Mouse (Mus musculus) hindbrain, embryonic 14.5 days (tissue): ENCODE results near the gene Selenom. TPM values are rescaled to one million over a fixed set of nuclear protein-coding genes. Genes with fewer than 3 reads are reported as not detected.

Experiments used
- ATAC-seq: fragments of 200-750 bp; cut with Nextera tagmentation; 2 replicates; pipeline ENCODE4 v1.8.0; 2017; ENCODE audit warnings: moderate number of reproducible peaks, mild to moderate bottlenecking, moderate TSS enrichment, moderate library complexity; ENCODE audit not compliant: low FRiP score
- DNase-seq: peaks from one replicate; pipeline ENCODE4 v3.0.0-alpha.2; 2015; ENCODE audit warnings: low spot score
- H3K27ac ChIP-seq: fragments of 300-500 bp; sonication (generic); 2 replicates; pipeline ENCODE4 v1.5.1; 2014; ENCODE audit warnings: mild to moderate bottlenecking, moderate library complexity
- H3K27me3 ChIP-seq: fragments of 300-500 bp; sonication (generic); 2 replicates; pipeline ENCODE4 v1.6.1; 2014; ENCODE audit warnings: mild to moderate bottlenecking, low read length, mixed read lengths; ENCODE audit not compliant: control insufficient read depth, insufficient read depth
- H3K36me3 ChIP-seq: fragments of 300-500 bp; sonication (generic); replicated peaks from 2 replicates; pipeline ENCODE4 v1.6.1; 2014; ENCODE audit not compliant: control insufficient read depth, insufficient read depth
- H3K4me1 ChIP-seq: fragments of 300-500 bp; sonication (generic); replicated peaks from 2 replicates; pipeline ENCODE4 v1.6.1; 2014; ENCODE audit warnings: antibody characterized with exemption, low read length, mixed read lengths; ENCODE audit not compliant: control insufficient read depth, insufficient read depth
- H3K4me2 ChIP-seq: fragments of 300-500 bp; sonication (generic); replicated peaks from 2 replicates; pipeline ENCODE4 v1.6.1; 2014; ENCODE audit warnings: mild to moderate bottlenecking, moderate library complexity
- H3K4me3 ChIP-seq: fragments of 300-500 bp; sonication (generic); replicated peaks from 2 replicates; pipeline ENCODE4 v1.5.1; 2014; ENCODE audit warnings: mild to moderate bottlenecking, low read length
- H3K9ac ChIP-seq: fragments of 300-500 bp; sonication (generic); 2 replicates; pipeline ENCODE4 v1.6.1; 2014
- H3K9me3 ChIP-seq: fragments of 300-500 bp; sonication (generic); 2 replicates; pipeline ENCODE4 v1.6.1; 2016; ENCODE audit warnings: low read length; ENCODE audit not compliant: control insufficient read depth
- WGBS: fragments of 180-500 bp; shearing (Covaris S2); extraction: QIAGEN DNeasy Blood & Tissue Kit; methylation state at CpG from one replicate; pipeline ENCODE4 v1.1.7; 2014; 5-methylcytosine and 5-hydroxymethylcytosine counted together
- polyA plus RNA-seq: library from polyadenylated mRNA; unstranded; fragments of >200 nt; fragmentation: Nextera tagmentation; extraction: Ambion mirVana; gene quantifications from 2 replicates; pipeline ENCODE4 v1.2.1, GENCODE M21; 2014

Gene Selenom
- polyA plus RNA-seq, 1 experiment from 2014 or later: 105 TPM

GRCm38 (mm10) chr11:3519051-3519726 lies 4.7 kb downstream of the Selenom start:
- Histone ChIP-seq H3K4me2 (no peak overlapping the region), H3K9ac (no peak overlapping the region), H3K36me3 (no peaks in the 10 kb centered on the region), H3K4me3 (no peak overlapping the region), H3K27ac (no peak overlapping the region), H3K4me1 (peaks cover 24% of the 10 kb centered on the region), H3K27me3 (peaks cover 27% of the 10 kb centered on the region), H3K9me3 (no peaks in the 10 kb centered on the region)
- WGBS: 78% methylated on average over 4 of the region's 4 CpGs
- ATAC-seq (no peak), DNase-seq (no peak)

- Histone ChIP-seq H3K27ac (no peak overlapping the region), H3K4me1 (peaks cover 20% of the 10 kb centered on the region), H3K9me3 (no peaks in the 10 kb centered on the region), H3K9ac (no peak overlapping the region), H3K36me3 (no peaks in the 10 kb centered on the region), H3K27me3 (peaks cover 27% of the 10 kb centered on the region), H3K4me3 (no peak overlapping the region), H3K4me2 (no peak overlapping the region)
- ATAC-seq (no peak), DNase-seq (no peak)
- WGBS: 85% methylated on average over 11 of the region's 11 CpGs
Observed at GRCm38 (mm10) chr11:3519756-3520398, 5.4 kb downstream of the Selenom start.

- Histone ChIP-seq H3K27me3 (peaks cover 21% of the 10 kb centered on the region), H3K4me3 (no peak overlapping the region), H3K36me3 (no peaks in the 10 kb centered on the region), H3K9me3 (no peaks in the 10 kb centered on the region), H3K27ac (no peak overlapping the region), H3K9ac (no peak overlapping the region), H3K4me1 (peaks cover 11% of the 10 kb centered on the region), H3K4me2 (no peak overlapping the region)
- DNase-seq: no peak
- 74% methylated on average over 14 of the region's 14 CpGs for WGBS
- ATAC-seq: no peak
Observed at GRCm38 (mm10) chr11:3520919-3521318, 6.4 kb downstream of the Selenom start.

GRCm38 (mm10) chr11:3521339-3522224 lies 7.1 kb downstream of the Selenom start:
- no peak overlapping the region for H3K4me2 ChIP-seq
- H3K9ac ChIP-seq: no peak overlapping the region
- H3K4me1 ChIP-seq: peaks cover 11% of the 10 kb centered on the region
- no peak overlapping the region for H3K4me3 ChIP-seq
- 0 out of 2 replicates have a peak, but pooled peaks cover 3% of the 10 kb centered on the region for H3K36me3 ChIP-seq
- H3K27me3 ChIP-seq: peaks cover 14% of the 10 kb centered on the region
- H3K9me3 ChIP-seq: no peaks in the 10 kb centered on the region
- no peak overlapping the region for H3K27ac ChIP-seq
- DNase-seq: no peak
- no peak for ATAC-seq
- WGBS: 93% methylated on average over 23 of the region's 23 CpGs

GRCm38 (mm10) chr11:3522285-3523000 lies 8.0 kb downstream of the Selenom start:
- Histone ChIP-seq H3K27ac (no peak overlapping the region), H3K4me3 (no peak overlapping the region), H3K9ac (no peak overlapping the region), H3K4me1 (peaks cover 5% of the 10 kb centered on the region; the same call in 1 of the 2 replicates), H3K27me3 (0 out of 2 replicates have a peak, but pooled peaks cover 8% of the 10 kb centered on the region), H3K9me3 (no peaks in the 10 kb centered on the region), H3K36me3 (0 out of 2 replicates have a peak, but pooled peaks cover 3% of the 10 kb centered on the region), H3K4me2 (no peak overlapping the region)
- DNase-seq (no peak), ATAC-seq (no peak)
- WGBS: 94% methylated on average over 17 of the region's 17 CpGs

- H3K27me3 ChIP-seq: no peaks in the 10 kb centered on the region
- H3K4me1 ChIP-seq: no peaks in the 10 kb centered on the region
- ATAC-seq (no peak), DNase-seq (no peak)
- no peak overlapping the region for H3K4me2 ChIP-seq
- H3K36me3 ChIP-seq: 0 out of 2 replicates have a peak, but pooled peaks cover 3% of the 10 kb centered on the region
- no peak overlapping the region for H3K27ac ChIP-seq
- no peak overlapping the region for H3K9ac ChIP-seq
- H3K4me3 ChIP-seq: no peak overlapping the region
- WGBS: 81% methylated on average over 7 of the region's 7 CpGs
- H3K9me3 ChIP-seq: no peaks in the 10 kb centered on the region
Observed at GRCm38 (mm10) chr11:3523840-3524582, 9.5 kb downstream of the Selenom start.

- Histone ChIP-seq H3K9me3 (no peaks in the 10 kb centered on the region), H3K4me1 (no peaks in the 10 kb centered on the region), H3K27ac (no peak overlapping the region), H3K36me3 (peaks cover 3% of the 10 kb centered on the region; the same call in 1 of the 2 replicates), H3K4me2 (no peak overlapping the region), H3K9ac (no peak overlapping the region), H3K27me3 (no peaks in the 10 kb centered on the region), H3K4me3 (no peak overlapping the region)
- no peak for DNase-seq
- ATAC-seq: no peak
- whole genome bisulfite sequencing: 87% methylated on average over 4 of the region's 4 CpGs
Observed at GRCm38 (mm10) chr11:3525560-3525959, 11.1 kb downstream of the Selenom start.

GRCm38 (mm10) chr11:3526207-3526606 lies 11.7 kb downstream of the Selenom start:
- Histone ChIP-seq H3K4me2 (no peak overlapping the region), H3K27me3 (no peaks in the 10 kb centered on the region), H3K36me3 (peaks cover 3% of the 10 kb centered on the region; the same call in 1 of the 2 replicates), H3K4me1 (no peaks in the 10 kb centered on the region), H3K4me3 (no peak overlapping the region), H3K9ac (no peak overlapping the region), H3K27ac (no peak overlapping the region), H3K9me3 (no peaks in the 10 kb centered on the region)
- ATAC-seq (no peak), DNase-seq (no peak)
- 81% methylated on average over 9 of the region's 9 CpGs for WGBS
